Mouse (Mus musculus): ENCODE measurements around the gene Gm28102.
"Not testable (repeated sequence)": the region's sequence is repeated elsewhere in the genome, so short reads cannot be mapped to it uniquely, and the experiment has no call there.

The Gm28102 gene

DNA sequence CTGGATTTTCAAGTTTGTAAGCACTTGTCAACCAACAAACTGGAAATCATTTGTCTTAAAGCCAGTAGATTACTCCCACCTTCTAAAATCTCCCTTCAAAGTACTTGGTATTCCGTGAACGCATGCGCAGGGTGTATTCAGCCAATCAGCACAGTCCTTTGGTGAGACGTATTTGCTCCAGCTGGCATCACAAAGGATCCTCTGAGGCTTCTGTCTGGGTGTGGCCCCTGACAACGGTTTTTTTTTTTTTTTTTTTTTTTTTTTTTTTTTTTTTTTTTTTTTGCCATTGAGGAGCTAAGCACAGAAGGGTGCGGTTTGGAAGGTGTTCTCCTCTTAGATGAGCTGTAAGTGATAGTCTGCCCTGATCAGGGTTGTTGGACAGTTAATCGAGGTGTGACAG is at the start of gene Gm28102:
Gene Gm28102 (plus strand): TSS at position 301 of the 400 bp plus-strand sequence.
- DNase-seq (ENCODE audit: extremely low read depth, low read depth), result not testable (repeated sequence)

Data from MEL-GATA-1-ER (cell line).